Mouse (Mus musculus) lung, postnatal 36 days (tissue): Measurements from ENCODE around the gene Cadm3.

ENCODE experiments used
- DNase-seq: peaks from one replicate; pipeline ENCODE4 v3.0.0; 2022; ENCODE audit warnings: mixed read lengths

Cadm3 gene

GRCm38 (mm10) chr1:173357799-173358198 lies 9.7 kb downstream of the Cadm3 start:
- no peak for DNase-seq

GRCm38 (mm10) chr1:173356699-173357098 lies 10.8 kb downstream of the Cadm3 start:
- no peak for DNase-seq

- DNase-seq: no peak
Observed at GRCm38 (mm10) chr1:173355107-173355846, 12.2 kb downstream of the Cadm3 start.

- no peak for DNase-seq
Observed at GRCm38 (mm10) chr1:173350372-173350957, 17.0 kb downstream of the Cadm3 start, which contains the start of gene Aim2. Aim2 (plus strand) TSS chr1:173350879.

GRCm38 (mm10) chr1:173349946-173350345 lies 17.5 kb downstream of the Cadm3 start:
- peak; percentile 60 for DNase-seq

- DNase-seq: no peak
Observed at GRCm38 (mm10) chr1:173349192-173349591, 18.3 kb downstream of the Cadm3 start.

- DNase-seq: no peak
Observed at GRCm38 (mm10) chr1:173348527-173348926, 19.0 kb downstream of the Cadm3 start.

- DNase-seq: no peak
Observed at GRCm38 (mm10) chr1:173345112-173345511, 22.4 kb downstream of the Cadm3 start.

- no peak for DNase-seq
Observed at GRCm38 (mm10) chr1:173343934-173344333, 23.6 kb downstream of the Cadm3 start.

- DNase-seq: no peak
Observed at GRCm38 (mm10) chr1:173342425-173342824, 25.1 kb downstream of the Cadm3 start.

GRCm38 (mm10) chr1:173339543-173339942 lies 28.0 kb downstream of the Cadm3 start:
- DNase-seq: peak; percentile 55

- no peak for DNase-seq
Observed at GRCm38 (mm10) chr1:173337008-173337407, 30.5 kb downstream of the Cadm3 start.

GRCm38 (mm10) chr1:173335903-173336302 lies 31.6 kb downstream of the Cadm3 start:
- no peak for DNase-seq

- DNase-seq: no peak
Observed at GRCm38 (mm10) chr1:173333312-173334253, 33.9 kb downstream of the Cadm3 start, which contains the start of gene Ackr1. Ackr1 (minus strand) TSS chr1:173333750.

- DNase-seq: no peak
Observed at GRCm38 (mm10) chr1:173332418-173332817, 35.1 kb downstream of the Cadm3 start.

- DNase-seq: no peak
Observed at GRCm38 (mm10) chr1:173329743-173330142, 37.8 kb downstream of the Cadm3 start.

- DNase-seq: no peak
Observed at GRCm38 (mm10) chr1:173329185-173329584, 38.3 kb downstream of the Cadm3 start.

- DNase-seq: no peak
Observed at GRCm38 (mm10) chr1:173328446-173328845, 39.0 kb downstream of the Cadm3 start.

- DNase-seq: no peak
Observed at GRCm38 (mm10) chr1:173326552-173326951, 40.9 kb downstream of the Cadm3 start.

- no peak for DNase-seq
Observed at GRCm38 (mm10) chr1:173325395-173325794, 42.1 kb downstream of the Cadm3 start.

- DNase-seq: no peak
Observed at GRCm38 (mm10) chr1:173324961-173325360, 42.5 kb downstream of the Cadm3 start.

GRCm38 (mm10) chr1:173323839-173324585 lies 43.5 kb downstream of the Cadm3 start:
- peak; percentile 33 for DNase-seq

GRCm38 (mm10) chr1:173322249-173322627 lies 45.3 kb downstream of the Cadm3 start:
- DNase-seq: no peak
